Comparison of ENCODE assay signal across 12 mouse cellular contexts in the genomic region with DNA sequence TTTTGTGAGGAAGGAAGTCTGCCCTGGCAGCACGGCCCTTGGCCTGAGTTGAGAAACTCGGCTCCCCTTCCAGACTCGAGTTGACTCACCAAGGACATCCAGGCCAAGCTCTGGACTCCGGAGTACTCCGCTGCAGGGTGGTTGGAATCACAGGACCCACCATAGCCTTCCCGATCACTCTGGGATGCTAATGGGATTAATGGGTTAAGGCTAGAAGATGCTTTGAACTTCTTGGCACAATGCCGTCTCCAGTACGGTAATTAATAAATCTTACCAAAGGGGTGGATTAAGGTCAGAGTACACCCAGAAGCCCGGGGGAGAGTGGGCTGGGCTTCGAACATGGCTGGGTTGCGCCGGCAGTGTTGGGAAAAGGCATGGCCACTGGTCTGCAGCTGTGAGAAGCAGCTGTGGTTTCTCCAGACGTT.
DNase-seq lines count a peak whose midpoint lies in the region; ATAC-seq and TF ChIP-seq lines count a peak whose summit lies in the region.
"Had no signal": no experiment of that assay in that cellular context is flagged by ENCODE, and none has a peak within 500 bp of the region (broad histone marks: within the 10 kb centered on the region; RNA-seq: fewer than 3 reads in every experiment).

No protein-coding gene starts in this region.

- no peaks in the 10 kb centered on the region for H3K36me3 ChIP-seq in embryonic facial prominence, embryonic 14.5 days (ENCODE audit: control insufficient read depth, insufficient read depth, low read length)
- H3K36me3 ChIP-seq in embryonic facial prominence, embryonic 10.5 days (replicated peaks): no peaks in the 10 kb centered on the region
- no peaks in the 10 kb centered on the region for H3K36me3 ChIP-seq in kidney, postnatal 0 days (ENCODE audit: insufficient read depth, low read length)
- no peaks in the 10 kb centered on the region for H3K36me3 ChIP-seq in stomach, embryonic 14.5 days (ENCODE audit: control insufficient read depth, insufficient read depth, low read length)
- no peaks in the 10 kb centered on the region for H3K36me3 ChIP-seq in hindbrain, embryonic 13.5 days
- H3K36me3 ChIP-seq: limb, embryonic 12.5 days; midbrain, embryonic 15.5 days had no signal

- no peak overlapping the region for H3K9ac ChIP-seq in embryonic facial prominence, embryonic 14.5 days (ENCODE audit: low read depth, low read length)
- H3K9ac ChIP-seq in kidney, postnatal 0 days (ENCODE audit: low read depth, low read length): no peak overlapping the region
- no peak overlapping the region for H3K9ac ChIP-seq in stomach, embryonic 14.5 days (replicated peaks; ENCODE audit: low read depth, low read length)
- H3K9ac ChIP-seq in hindbrain, embryonic 13.5 days: no peak overlapping the region
- H3K9ac ChIP-seq: limb, embryonic 12.5 days; midbrain, embryonic 15.5 days had no signal

- no peaks in the 10 kb centered on the region for H3K4me1 ChIP-seq in embryonic facial prominence, embryonic 14.5 days (ENCODE audit: control insufficient read depth, insufficient read depth, low read length)
- peaks cover 8% of the 10 kb centered on the region for H3K4me1 ChIP-seq in embryonic facial prominence, embryonic 10.5 days
- peaks cover 8% of the 10 kb centered on the region; the same call in 1 of the 2 replicates for H3K4me1 ChIP-seq in kidney, postnatal 0 days (replicated peaks; ENCODE audit: insufficient read depth, low read length)
- peaks cover 3% of the 10 kb centered on the region; the same call in 1 of the 2 replicates for H3K4me1 ChIP-seq in stomach, embryonic 14.5 days (ENCODE audit: control insufficient read depth, insufficient read depth, low read length)
- H3K4me1 ChIP-seq in hindbrain, embryonic 13.5 days (replicated peaks): no peaks in the 10 kb centered on the region
- H3K4me1 ChIP-seq: midbrain, embryonic 15.5 days had no signal

- no peaks in the 10 kb centered on the region for H3K27me3 ChIP-seq in embryonic facial prominence, embryonic 14.5 days (replicated peaks; ENCODE audit: control insufficient read depth, insufficient read depth, low read length)
- H3K27me3 ChIP-seq in embryonic facial prominence, embryonic 10.5 days (replicated peaks; ENCODE audit: low read depth, poor library complexity, severe bottlenecking): no peaks in the 10 kb centered on the region
- no peaks in the 10 kb centered on the region for H3K27me3 ChIP-seq in kidney, postnatal 0 days (ENCODE audit: insufficient read depth, low read length)
- H3K27me3 ChIP-seq in stomach, embryonic 14.5 days (ENCODE audit: control insufficient read depth, insufficient read depth, low read length): no peaks in the 10 kb centered on the region
- H3K27me3 ChIP-seq in hindbrain, embryonic 13.5 days: no peaks in the 10 kb centered on the region
- H3K27me3 ChIP-seq: midbrain, embryonic 15.5 days had no signal

- no peak for TF ChIP-seq CTCF in kidney, postnatal 0 days (IDR thresholded peaks at IDR 0.05; ENCODE audit: low read depth)

- 0 out of 2 replicates have a peak, but pooled peaks cover 6% of the 10 kb centered on the region for H3K9me3 ChIP-seq in embryonic facial prominence, embryonic 14.5 days (ENCODE audit: control insufficient read depth, low read length)
- H3K9me3 ChIP-seq in embryonic facial prominence, embryonic 10.5 days: no peaks in the 10 kb centered on the region
- H3K9me3 ChIP-seq in kidney, postnatal 0 days (replicated peaks; ENCODE audit: low read length): no peaks in the 10 kb centered on the region
- no peaks in the 10 kb centered on the region for H3K9me3 ChIP-seq in stomach, embryonic 14.5 days (ENCODE audit: control insufficient read depth, low read depth, low read length)
- peaks cover 9% of the 10 kb centered on the region; the same call in 1 of the 2 replicates for H3K9me3 ChIP-seq in hindbrain, embryonic 13.5 days
- H3K9me3 ChIP-seq: limb, embryonic 12.5 days; midbrain, embryonic 15.5 days had no signal

- WGBS in embryonic facial prominence, embryonic 14.5 days: 71% methylated on average over 13 of the region's 13 CpGs
- WGBS in embryonic facial prominence, embryonic 10.5 days: 75% methylated on average over 13 of the region's 13 CpGs
- WGBS in kidney, postnatal 0 days: 28% methylated on average over 13 of the region's 13 CpGs
- 42% methylated on average over 13 of the region's 13 CpGs for WGBS in stomach, embryonic 14.5 days
- 82% methylated on average over 13 of the region's 13 CpGs for WGBS in hindbrain, embryonic 13.5 days

- H3K4me3 ChIP-seq in embryonic facial prominence, embryonic 14.5 days (ENCODE audit: low read depth, low read length): no peak overlapping the region
- H3K4me3 ChIP-seq in embryonic facial prominence, embryonic 10.5 days: no peak overlapping the region
- H3K4me3 ChIP-seq in kidney, postnatal 0 days (replicated peaks; ENCODE audit: low read depth, low read length): no peak overlapping the region
- no peak overlapping the region for H3K4me3 ChIP-seq in stomach, embryonic 14.5 days (ENCODE audit: low read depth, low read length)
- H3K4me3 ChIP-seq in hindbrain, embryonic 13.5 days: no peak overlapping the region
- H3K4me3 ChIP-seq: limb, embryonic 12.5 days; midbrain, embryonic 15.5 days had no signal

- no peak overlapping the region for H3K27ac ChIP-seq in embryonic facial prominence, embryonic 14.5 days (replicated peaks; ENCODE audit: low read depth, low read length)
- H3K27ac ChIP-seq in embryonic facial prominence, embryonic 10.5 days (replicated peaks): no peak overlapping the region
- peak overlapping the region; percentile 73; the same call in 1 of the 2 replicates for H3K27ac ChIP-seq in kidney, postnatal 0 days
- no peak overlapping the region for H3K27ac ChIP-seq in stomach, embryonic 14.5 days (ENCODE audit: low read length)
- H3K27ac ChIP-seq in hindbrain, embryonic 13.5 days: no peak overlapping the region
- H3K27ac ChIP-seq: limb, embryonic 12.5 days; midbrain, embryonic 15.5 days had no signal

- H3K4me2 ChIP-seq in embryonic facial prominence, embryonic 14.5 days (ENCODE audit: low read depth, low read length): no peak overlapping the region
- H3K4me2 ChIP-seq in kidney, postnatal 0 days (ENCODE audit: low read length): no peak overlapping the region
- H3K4me2 ChIP-seq in stomach, embryonic 14.5 days (replicated peaks; ENCODE audit: low read depth, low read length): no peak overlapping the region
- H3K4me2 ChIP-seq in hindbrain, embryonic 13.5 days: no peak overlapping the region
- H3K4me2 ChIP-seq: limb, embryonic 12.5 days; midbrain, embryonic 15.5 days had no signal

- ATAC-seq in embryonic facial prominence, embryonic 14.5 days (ENCODE audit: low read depth): no peak
- ATAC-seq in kidney, postnatal 0 days (replicated peaks; ENCODE audit: low FRiP score, low read depth): peak; percentile 50
- ATAC-seq in stomach, embryonic 14.5 days (ENCODE audit: insufficient number of reproducible peaks, insufficient read depth, low FRiP score, low read depth): peak; percentile 67; the same call in 1 of the 2 replicates
- ATAC-seq in hindbrain, embryonic 13.5 days (ENCODE audit: low FRiP score): no peak
- ATAC-seq: hindbrain, embryonic 16.5 days; midbrain, embryonic 15.5 days had no signal

- intact Hi-C loops in gastrocnemius, postnatal 36 days (cut with DNase I): no loop called here

- DNase-seq in embryonic facial prominence, embryonic 14.5 days (ENCODE audit: low spot score): peak; percentile 13
- DNase-seq in embryonic facial prominence, embryonic 10.5 days (ENCODE audit: low spot score): no peak
- DNase-seq in gastrocnemius, postnatal 36 days: peak; percentile 40 to 51
- DNase-seq in kidney, postnatal 0 days (ENCODE audit: low spot score): peak; percentile 89
- no peak for DNase-seq in left cerebral cortex, adult 9 months (ENCODE audit: low spot score in 2 of 2)
- no peak for DNase-seq in adipocyte (ENCODE audit: low spot score)
- DNase-seq: right cerebral cortex, adult 18-20 months had no signal

Comparison
In these comparisons a context has a peak if more than half of its experiments do, and no peak if none do; other contexts are left out.
1. DNase-seq: peak in embryonic facial prominence, embryonic 14.5 days (single experiment), gastrocnemius, postnatal 36 days (2 of 2) and kidney, postnatal 0 days (single experiment); none in embryonic facial prominence, embryonic 10.5 days (single experiment), left cerebral cortex, adult 9 months (0 of 2) and adipocyte (single experiment).
2. ATAC-seq: peak in kidney, postnatal 0 days (single experiment) and stomach, embryonic 14.5 days (single experiment); none in embryonic facial prominence, embryonic 14.5 days (single experiment) and hindbrain, embryonic 13.5 days (single experiment).